Mouse (Mus musculus) heart, adult 2 months (tissue): ENCODE results near the gene Gfod1. TPM values are rescaled to one million over a fixed set of nuclear protein-coding genes. Genes with fewer than 3 reads are reported as not detected.

Experiments
- DNase-seq, 2 experiments: peaks; one replicate each; pipeline ENCODE4 v3.0.0; 2021
- H3K27ac ChIP-seq: fragments of 200-600 bp; 2 replicates; pipeline ENCODE4 v1.8.1; 2022
- H3K27me3 ChIP-seq: fragments of 200-500 bp; 2 replicates; pipeline ENCODE4 v1.6.1; 2012; ENCODE audit warnings: mild to moderate bottlenecking, low read length, inconsistent platforms, mixed read lengths; ENCODE audit not compliant: control insufficient read depth, insufficient read depth
- H3K36me3 ChIP-seq: fragments of 200-500 bp; 2 replicates; pipeline ENCODE4 v1.6.1; 2012; ENCODE audit warnings: low read length, inconsistent platforms; ENCODE audit not compliant: control insufficient read depth, insufficient read depth
- H3K4me1 ChIP-seq: fragments of 200-500 bp; 2 replicates; pipeline ENCODE4 v1.6.1; 2011; ENCODE audit warnings: low read length; ENCODE audit not compliant: control insufficient read depth, insufficient read depth
- H3K4me3 ChIP-seq: fragments of 200-600 bp; 2 replicates; pipeline ENCODE4 v1.8.1; 2022
- H3K79me2 ChIP-seq: fragments of 200-500 bp; replicated peaks from 2 replicates; pipeline ENCODE4 v1.6.1; 2012; ENCODE audit warnings: mild to moderate bottlenecking, inconsistent platforms, low read length, moderate library complexity, mixed read lengths; ENCODE audit not compliant: control insufficient read depth, insufficient read depth
- H3K9ac ChIP-seq: fragments of 200-500 bp; 2 replicates; pipeline ENCODE4 v1.6.1; 2012; ENCODE audit warnings: low read depth, mild to moderate bottlenecking, control low read depth, inconsistent platforms, low read length, mixed read lengths
- CTCF ChIP-seq: fragments of 200-600 bp; IDR thresholded peaks from 2 replicates; pipeline ENCODE4 v1.8.1; 2022; ENCODE audit warnings: antibody characterized with exemption, mild to moderate bottlenecking, moderate library complexity
- EP300 ChIP-seq: fragments of 200-500 bp; IDR thresholded peaks from 2 replicates; pipeline ENCODE4 v1.6.1; 2011; ENCODE audit warnings: low read depth, low read length, control low read depth; ENCODE audit not compliant: insufficient read depth
- POLR2A ChIP-seq: fragments of 200-500 bp; IDR thresholded peaks from 2 replicates; pipeline ENCODE4 v1.6.1; 2011; ENCODE audit warnings: mild to moderate bottlenecking, low read depth, low read length, control low read depth; ENCODE audit not compliant: insufficient read depth
- WGBS: fragments of 180-500 bp; shearing (Covaris S2); methylation state at CpG from one replicate; pipeline ENCODE4 v1.1.7; 2018; 5-methylcytosine and 5-hydroxymethylcytosine counted together
- intact Hi-C: fragments of 180-260 bp; cut with DNase I; formaldehyde crosslinking; loops from one replicate; pipeline ENCODE4 v1.15.1; 2025
- polyA plus RNA-seq: library from polyadenylated mRNA; depleted of rRNA; stranded (reverse); fragments of >200 nt; gene quantifications from 2 replicates; pipeline ENCODE4 v1.2.3, GENCODE M21; 2012
- total RNA-seq, 2 experiments: library from RNA; stranded (reverse); gene quantifications; 2 replicates each; pipeline ENCODE4 v1.2.3; 2021

Gene Gfod1
- total and polyA plus RNA-seq, 3 experiments, result 9.5 to 34.1 (median 33.7) TPM

DNA sequence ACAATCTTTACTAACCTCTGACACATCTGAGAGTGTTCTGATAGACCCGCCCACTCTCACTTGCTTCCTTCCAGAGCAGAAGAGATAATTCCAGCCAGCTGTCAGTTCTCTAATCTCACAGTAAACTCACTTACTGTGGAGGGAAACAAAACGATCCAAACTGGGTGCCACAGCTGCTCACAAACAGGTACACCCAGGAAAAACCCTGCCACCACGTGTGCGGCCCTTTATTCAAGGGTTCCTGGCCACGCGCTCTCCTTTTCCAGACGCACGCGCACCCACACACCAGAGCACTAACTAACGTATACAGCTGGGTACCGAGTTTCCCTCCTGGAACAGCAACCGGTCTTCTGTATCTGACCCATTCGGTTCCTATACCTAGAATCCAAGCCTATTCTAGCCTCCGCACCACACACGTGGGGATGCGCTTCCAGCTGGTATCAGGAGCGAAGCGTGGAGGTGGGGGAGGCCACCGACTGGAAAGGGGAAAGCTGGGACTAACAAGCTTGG is 1.3 kb downstream of the Gfod1 start:
- TF ChIP-seq EP300, result no peak
- TF ChIP-seq CTCF, result no peak
- no peak for TF ChIP-seq POLR2A
- intact Hi-C loops, result loop anchor here (2.0 to 5.0 kb wide), 3 partner anchors 40 to 120 kb away; no protein-coding TSS in a partner anchor
- under 1% methylated on average over 19 of the region's 19 CpGs for WGBS
- Histone ChIP-seq H3K79me2 (no peaks in the 10 kb centered on the region), H3K9ac (peak overlapping the region; percentile 86), H3K36me3 (peaks cover 5% of the 10 kb centered on the region; the same call in 1 of the 2 replicates), H3K4me3 (peak overlapping the region; percentile 83), H3K4me1 (peaks cover 17% of the 10 kb centered on the region), H3K27me3 (no peaks in the 10 kb centered on the region), H3K27ac (peak overlapping the region; percentile 96)
- peak in 1 of 2 experiments; percentile 27 for DNase-seq

DNA sequence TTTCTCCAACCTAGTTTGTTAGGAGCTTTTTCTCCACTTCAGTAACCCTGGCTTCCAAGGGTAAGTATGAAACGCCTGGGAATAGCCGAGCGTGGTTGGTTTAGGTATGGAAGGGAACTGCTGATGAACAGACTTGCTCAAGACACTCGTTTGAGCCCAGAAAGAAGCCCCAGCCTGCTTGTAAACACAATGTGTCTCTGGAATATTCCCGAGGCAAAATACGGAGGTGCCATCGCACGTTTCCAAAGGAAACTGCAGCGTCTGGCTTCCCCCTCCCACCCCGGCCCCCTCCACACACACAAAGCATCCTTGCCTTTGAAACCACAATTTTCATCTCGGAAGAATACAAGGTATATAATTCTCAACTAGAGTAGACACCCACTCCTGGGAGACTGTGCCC is 1.7 kb downstream of the Gfod1 start:
- no peaks in the 10 kb centered on the region for H3K79me2 ChIP-seq
- peak overlapping the region; percentile 83 for H3K4me3 ChIP-seq
- intact Hi-C loops, result loop anchor here (2.0 to 5.0 kb wide), 3 partner anchors 40 to 120 kb away; no protein-coding TSS in a partner anchor
- peak overlapping the region; percentile 96 for H3K27ac ChIP-seq
- WGBS, result 6% methylated on average over 11 of the region's 11 CpGs
- peak overlapping the region; percentile 55; the same call in 1 of the 2 replicates for H3K9ac ChIP-seq
- no peaks in the 10 kb centered on the region for H3K27me3 ChIP-seq
- peaks cover 22% of the 10 kb centered on the region for H3K4me1 ChIP-seq
- H3K36me3 ChIP-seq, result peaks cover 5% of the 10 kb centered on the region; the same call in 1 of the 2 replicates
- no peak for DNase-seq
- TF ChIP-seq CTCF, result peak; percentile 9; the same call in 1 of the 2 replicates
- no peak for TF ChIP-seq EP300

DNA sequence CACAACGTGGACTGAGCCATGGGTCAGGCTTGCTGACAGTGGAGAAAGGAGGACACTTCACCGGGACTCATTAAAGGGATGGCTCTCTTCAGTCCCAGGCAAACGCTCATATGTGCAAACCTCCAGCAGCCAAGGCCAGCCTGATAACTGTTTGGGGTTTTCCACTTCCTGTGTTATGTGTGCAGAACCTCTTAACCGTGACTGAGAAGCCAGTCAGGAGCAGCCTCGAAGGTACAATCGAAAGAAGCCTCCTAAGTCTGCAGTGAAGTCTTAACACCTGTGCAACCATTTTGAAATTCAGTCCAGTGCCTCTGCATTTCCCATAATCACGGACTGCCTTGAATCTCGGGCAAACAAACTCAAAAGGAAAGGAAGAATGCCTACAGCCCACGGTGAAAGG is 3.1 kb downstream of the Gfod1 start:
- 25% methylated on average over 9 of the region's 9 CpGs for WGBS
- H3K36me3 ChIP-seq, result peaks cover 12% of the 10 kb centered on the region
- H3K27me3 ChIP-seq, result no peaks in the 10 kb centered on the region
- peak in 1 of 2 experiments; percentile 26 for DNase-seq
- H3K4me3 ChIP-seq, result peak overlapping the region; percentile 83
- H3K79me2 ChIP-seq, result no peaks in the 10 kb centered on the region
- TF ChIP-seq POLR2A (no peak), EP300 (no peak), CTCF (no peak)
- H3K9ac ChIP-seq, result no peak overlapping the region
- peak overlapping the region; percentile 96 for H3K27ac ChIP-seq
- peaks cover 28% of the 10 kb centered on the region for H3K4me1 ChIP-seq
- intact Hi-C loops, result loop anchor here (5.0 kb wide), 2 partner anchors 39 to 119 kb away; no protein-coding TSS in a partner anchor

DNA sequence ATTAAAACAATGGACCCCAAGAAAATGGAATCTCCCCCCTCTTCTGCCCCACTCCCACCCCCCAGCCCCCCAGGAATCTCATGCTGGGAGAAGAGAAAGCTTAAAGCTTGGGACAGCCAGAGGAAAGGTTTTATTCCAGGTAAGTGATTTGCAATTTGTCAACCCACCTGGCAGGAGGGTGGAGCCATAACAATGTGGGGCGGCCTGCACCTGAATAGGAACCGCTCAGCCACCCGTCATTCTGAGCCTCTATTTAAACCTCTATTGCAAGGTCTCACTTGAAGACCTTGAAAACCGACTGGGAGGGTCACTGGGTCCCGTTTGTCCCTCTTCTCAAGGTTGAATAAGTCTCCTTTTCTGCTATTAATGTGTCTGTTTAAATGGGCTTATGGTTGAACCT is 3.6 kb downstream of the Gfod1 start:
- Histone ChIP-seq H3K27me3 (no peaks in the 10 kb centered on the region), H3K36me3 (peaks cover 16% of the 10 kb centered on the region), H3K79me2 (no peaks in the 10 kb centered on the region), H3K4me3 (no peak overlapping the region; the same call in 1 of the 2 replicates), H3K9ac (no peak overlapping the region), H3K4me1 (peaks cover 30% of the 10 kb centered on the region), H3K27ac (no peak overlapping the region)
- no peak for DNase-seq
- WGBS, result 68% methylated on average over 5 of the region's 5 CpGs
- TF ChIP-seq CTCF (no peak), POLR2A (no peak), EP300 (no peak)
- intact Hi-C loops, result loop anchor here (5.0 kb wide), 2 partner anchors 38 to 118 kb away; no protein-coding TSS in a partner anchor

DNA sequence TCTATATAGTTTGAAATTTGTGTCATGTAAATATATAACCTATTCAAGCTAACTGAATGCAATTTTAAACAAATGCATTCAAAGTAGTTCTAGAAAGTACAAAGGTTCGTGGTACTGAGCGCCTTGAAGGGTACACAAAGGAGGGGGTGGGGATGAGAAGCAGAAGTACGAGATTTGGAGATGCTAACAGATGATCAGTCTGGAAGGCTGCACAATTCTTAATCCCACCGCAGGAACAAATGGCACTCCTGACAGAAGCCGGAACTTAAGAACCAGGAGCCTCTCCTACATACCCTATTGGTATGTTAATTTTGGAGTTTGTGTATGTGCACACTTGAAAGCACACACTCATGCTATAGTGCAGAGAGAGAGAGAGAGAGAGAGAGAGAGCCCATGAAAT is 4.8 kb downstream of the Gfod1 start:
- H3K4me3 ChIP-seq, result no peak overlapping the region
- no peaks in the 10 kb centered on the region; the same call in 1 of the 2 replicates for H3K79me2 ChIP-seq
- H3K27me3 ChIP-seq, result no peaks in the 10 kb centered on the region
- peaks cover 16% of the 10 kb centered on the region for H3K36me3 ChIP-seq
- intact Hi-C loops, result no loop called here
- H3K27ac ChIP-seq, result no peak overlapping the region
- H3K9ac ChIP-seq, result no peak overlapping the region
- H3K4me1 ChIP-seq, result peaks cover 26% of the 10 kb centered on the region
- WGBS, result 91% methylated on average over 5 of the region's 5 CpGs
- DNase-seq, result no peak
- no peak for TF ChIP-seq POLR2A
- no peak for TF ChIP-seq EP300
- TF ChIP-seq CTCF, result no peak

DNA sequence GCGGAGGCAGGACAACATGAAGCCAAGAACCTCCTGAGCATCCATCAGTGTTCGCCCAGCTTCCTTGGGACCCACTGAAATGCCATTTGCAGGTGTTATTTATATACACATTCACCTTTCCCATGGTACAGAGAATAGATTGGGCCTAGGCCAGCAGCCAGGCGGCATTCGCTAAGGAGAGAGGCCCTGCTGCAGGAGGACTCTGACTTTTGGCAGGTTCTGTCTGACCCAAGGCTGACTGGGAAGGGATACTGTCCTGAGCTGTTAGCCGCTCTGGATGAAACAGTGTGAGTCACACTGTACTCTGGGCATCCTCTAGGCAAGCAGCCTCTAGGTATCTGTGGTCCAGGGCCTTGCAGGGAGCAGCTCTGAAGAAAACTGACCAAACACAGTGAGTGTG is 6.4 kb downstream of the Gfod1 start:
- TF ChIP-seq POLR2A (no peak), CTCF (no peak), EP300 (no peak)
- H3K9ac ChIP-seq, result no peak overlapping the region
- H3K36me3 ChIP-seq, result peaks cover 16% of the 10 kb centered on the region
- DNase-seq, result peak in 1 of 2 experiments; percentile 20
- WGBS, result 43% methylated on average over 5 of the region's 5 CpGs
- peaks cover 3% of the 10 kb centered on the region for H3K79me2 ChIP-seq
- peaks cover 26% of the 10 kb centered on the region for H3K4me1 ChIP-seq
- no peak overlapping the region for H3K4me3 ChIP-seq
- H3K27me3 ChIP-seq, result no peaks in the 10 kb centered on the region
- intact Hi-C loops, result no loop called here
- peak overlapping the region; percentile 40; the same call in 1 of the 2 replicates for H3K27ac ChIP-seq
